Mouse (Mus musculus): ENCODE data around the gene Tnfrsf19.

- TF ChIP-seq CTCF (IDR thresholded peaks at IDR 0.05; ENCODE audit: insufficient read depth, low read depth, low read length) (no peak), POLR2A (IDR thresholded peaks at IDR 0.05; ENCODE audit: insufficient read depth, low read depth, low read length) (no peak)
These were observed 8.8 kb downstream of the Tnfrsf19 start for GRCm38 (mm10) chr14:61037321-61038081.
